Mouse (Mus musculus) brain, embryonic 14.5 days (tissue): Measurements from ENCODE around the gene Mdfi.

Experiments
- CTCF ChIP-seq: fragments of 200-500 bp; IDR thresholded peaks from 2 replicates; pipeline ENCODE4 v1.5.1; 2012; ENCODE audit warnings: inconsistent platforms, mild to moderate bottlenecking, moderate library complexity, borderline replicate concordance; ENCODE audit not compliant: insufficient read depth, insufficient read length; ENCODE audit errors: extremely low read depth
- POLR2A ChIP-seq: fragments of 200-500 bp; IDR thresholded peaks from 2 replicates; pipeline ENCODE4 v1.6.1; 2012; ENCODE audit warnings: mild to moderate bottlenecking, inconsistent platforms, borderline replicate concordance; ENCODE audit not compliant: poor library complexity, insufficient read depth, insufficient read length, severe bottlenecking; ENCODE audit errors: extremely low read depth

DNA sequence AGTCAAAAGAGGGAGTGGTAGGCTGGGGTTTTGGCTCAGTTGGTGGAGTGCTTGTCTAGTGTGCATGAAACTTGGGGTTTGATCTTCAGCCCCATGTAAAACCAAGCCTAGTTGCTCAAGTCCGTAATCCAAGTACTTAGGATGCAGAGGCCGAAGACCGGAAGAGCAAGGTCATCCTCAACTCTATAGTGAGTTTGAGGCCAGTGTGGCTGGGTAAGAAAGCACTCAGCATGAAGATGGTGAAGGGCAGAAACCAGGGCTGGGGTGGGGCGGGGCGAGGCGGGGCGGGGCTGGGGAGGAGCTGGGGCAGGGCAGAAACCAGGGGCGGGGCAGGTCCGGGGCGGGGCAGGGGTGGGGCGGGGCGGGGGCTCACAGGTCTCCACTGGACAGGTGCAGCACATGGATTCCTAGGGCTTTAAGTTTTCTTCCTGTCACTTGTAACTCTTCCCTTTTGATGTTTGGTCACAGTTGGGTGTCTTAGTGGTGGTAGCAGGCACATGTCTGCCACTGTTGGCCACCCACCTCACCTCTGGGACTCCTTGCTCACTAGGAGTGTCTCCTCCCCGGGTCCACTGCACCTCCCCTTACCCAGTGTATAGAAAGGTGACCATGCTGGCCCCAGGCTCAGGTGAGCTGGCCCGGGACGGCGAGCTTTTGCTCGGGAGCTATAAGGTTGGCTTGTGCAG lies 66.9 kb downstream of the Mdfi start:
- TF ChIP-seq CTCF = no peak
- no peak for TF ChIP-seq POLR2A
